Mouse (Mus musculus) gonadal fat pad, adult 2 months (tissue): ENCODE measurements at regions not wholly inside any gene's neighbourhood (a gene's known extent, or its start where the extent isn't known, plus 50 kb on each side); places are given as distances from the start of the nearest gene placed in this dataset.

Experiments used
- DNase-seq: peaks from one replicate; pipeline ENCODE4 v3.0.0-alpha.2; 2012; ENCODE audit warnings: low read depth

GRCm38 (mm10) chr13:69182478-69182877 lies 183.1 kb upstream of the Adcy2 start:
- no peak for DNase-seq

GRCm38 (mm10) chr13:69190661-69191060 lies 191.3 kb upstream of the Adcy2 start:
- no peak for DNase-seq

- no peak for DNase-seq
Observed at GRCm38 (mm10) chr13:69196464-69196871, 197.1 kb upstream of the Adcy2 start.

- DNase-seq: no peak
Observed at GRCm38 (mm10) chr13:69207741-69208568, 208.6 kb upstream of the Adcy2 start.

- no peak for DNase-seq
Observed at GRCm38 (mm10) chr13:69208569-69208881, 209.2 kb upstream of the Adcy2 start.

GRCm38 (mm10) chr13:69216579-69216978 lies 217.2 kb upstream of the Adcy2 start:
- DNase-seq: no peak

- no peak for DNase-seq
Observed at GRCm38 (mm10) chr13:69220425-69220824, 221.1 kb upstream of the Adcy2 start.

- DNase-seq: no peak
Observed at GRCm38 (mm10) chr13:69226538-69226937, 227.2 kb upstream of the Adcy2 start.

GRCm38 (mm10) chr13:69230361-69230943 lies 231.1 kb upstream of the Adcy2 start:
- DNase-seq: no peak

GRCm38 (mm10) chr13:69236386-69236785 lies 237.0 kb upstream of the Adcy2 start:
- DNase-seq: no peak

- DNase-seq: no peak
Observed at GRCm38 (mm10) chr13:69237918-69238317, 238.6 kb upstream of the Adcy2 start.

GRCm38 (mm10) chr13:69239261-69239915 lies 240.0 kb upstream of the Adcy2 start:
- no peak for DNase-seq

GRCm38 (mm10) chr13:69242544-69243296 lies 243.4 kb upstream of the Adcy2 start:
- DNase-seq: no peak

- no peak for DNase-seq
Observed at GRCm38 (mm10) chr13:69250334-69251129, 251.2 kb upstream of the Adcy2 start.

- no peak for DNase-seq
Observed at GRCm38 (mm10) chr13:69251130-69251561, 251.8 kb upstream of the Adcy2 start.

- DNase-seq: no peak
Observed at GRCm38 (mm10) chr13:69252335-69252734, 253.0 kb upstream of the Adcy2 start.

GRCm38 (mm10) chr13:69260485-69260884 lies 261.1 kb upstream of the Adcy2 start:
- no peak for DNase-seq

- no peak for DNase-seq
Observed at GRCm38 (mm10) chr13:69260972-69261371, 261.6 kb upstream of the Adcy2 start.

GRCm38 (mm10) chr13:69263722-69264121 lies 264.4 kb upstream of the Adcy2 start:
- peak; percentile 10 for DNase-seq

GRCm38 (mm10) chr13:69266071-69266470 lies 266.7 kb upstream of the Adcy2 start:
- no peak for DNase-seq

- DNase-seq: no peak
Observed at GRCm38 (mm10) chr13:69272506-69272905, 261.0 kb upstream of the Nsun2 start.
